Mouse (Mus musculus) layer of hippocampus, adult 6 months (tissue): Measurements from ENCODE around the gene Gnai1. TPM values are rescaled to one million over a fixed set of nuclear protein-coding genes. Genes with fewer than 3 reads are reported as not detected.

Source experiments
- long read RNA-seq, 2 experiments: library from polyadenylated mRNA; unstranded; transcript quantifications; one replicate each; pipeline ENCODE4 v2.0.0; 2019 to 2020
- polyA plus RNA-seq: library from polyadenylated mRNA; unstranded; fragments of <200 nt; fragmentation: Nextera tagmentation; gene quantifications from 2 replicates; pipeline ENCODE4 v1.2.3, GENCODE M21; 2021

The Gnai1 gene
- polyA plus RNA-seq: 104 and 107 TPM in 2 replicates
- long read RNA-seq, experiment 1, transcript Gnai1-201 (8 exons, 3,135 nt): major isoform, 152 of 350 reads
- long read RNA-seq, experiment 1, partial matches to known transcripts: 192 of 350 reads
- long read RNA-seq, experiment 1, other reads (novel, unspliced or antisense): 6 of 350 reads
- long read RNA-seq, experiment 2, transcript Gnai1-201 (8 exons, 3,135 nt): major isoform, 988 of 1,142 reads
- long read RNA-seq, experiment 2, partial matches to known transcripts: 105 of 1,142 reads
- long read RNA-seq, experiment 2, other reads (novel, unspliced or antisense): 49 of 1,142 reads

GRCm38 (mm10) chr5:18360281-18360819 is at the start of gene Gnai1:
TSS of gene Gnai1 (minus strand) at chr5:18360355.

